Mouse (Mus musculus): ENCODE measurements around the gene Adgrg1.

DNA sequence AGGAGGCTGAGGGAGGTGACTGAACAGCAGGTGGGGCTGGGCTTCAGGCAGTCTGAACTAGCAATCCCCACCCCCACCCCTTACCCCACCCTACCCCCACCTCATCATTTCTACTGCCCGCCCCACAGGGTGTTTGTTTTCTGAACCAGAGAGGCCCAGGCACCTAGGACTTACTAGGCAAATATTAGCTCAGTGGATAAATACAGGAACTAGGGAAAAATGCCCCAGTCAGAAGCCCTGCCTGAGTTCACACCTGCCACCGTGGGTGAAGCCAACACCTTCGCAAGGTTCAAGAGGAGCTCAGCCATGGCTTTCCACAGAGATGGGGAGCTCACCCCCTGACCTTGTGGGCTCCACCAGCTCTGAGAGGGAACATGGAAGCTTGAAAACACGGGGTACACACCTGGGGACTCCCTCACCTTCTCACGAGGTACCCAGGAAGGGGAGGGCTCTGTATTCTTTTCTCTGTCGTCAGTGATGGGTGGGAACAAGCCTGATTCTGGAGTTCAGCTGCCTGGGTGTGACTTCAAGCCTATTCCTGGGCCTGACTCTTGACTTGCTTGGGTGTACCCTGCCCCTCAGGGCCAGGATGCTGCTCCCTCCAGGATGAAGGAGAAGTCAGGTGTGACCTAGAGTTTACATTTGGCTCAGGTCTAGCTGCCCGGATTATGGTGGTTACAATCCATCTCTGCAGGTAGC lies at the start of gene Adgrg1:
- TF ChIP-seq POLR2A (IDR thresholded peaks at IDR 0.05; ENCODE audit: borderline replicate concordance, low read depth, low read length) (no peak), CTCF (IDR thresholded peaks at IDR 0.05; ENCODE audit: low read depth, low read length) (no peak)

All from bone marrow macrophage, adult 2 months (primary cell).